ENCODE assay signal across 11 mouse cellular contexts in genomic region chr3:107039306-107039705, GRCm38 (mm10). TPM values are rescaled to one million over a fixed set of nuclear protein-coding genes. Genes with fewer than 3 reads are reported as not detected.
DNase-seq lines count a peak whose midpoint lies in the region; ATAC-seq and TF ChIP-seq lines count a peak whose summit lies in the region.
"Had no signal": no experiment of that assay in that cellular context is flagged by ENCODE, and none has a peak within 500 bp of the region (broad histone marks: within the 10 kb centered on the region; RNA-seq: fewer than 3 reads in every experiment).

No protein-coding gene starts in this region.

- peak overlapping the region; percentile 26 for H3K4me2 ChIP-seq in lung, embryonic 14.5 days
- H3K4me2 ChIP-seq in midbrain, embryonic 14.5 days (ENCODE audit: low read length): peak overlapping the region; percentile 77
- no peak overlapping the region for H3K4me2 ChIP-seq in kidney, embryonic 14.5 days (replicated peaks; ENCODE audit: low read depth, low read length)
- H3K4me2 ChIP-seq in intestine, embryonic 15.5 days (replicated peaks): no peak overlapping the region
- H3K4me2 ChIP-seq: embryonic facial prominence, embryonic 13.5 days had no signal

- no peaks in the 10 kb centered on the region for H3K9me3 ChIP-seq in lung, embryonic 14.5 days (ENCODE audit: low read depth, low read length)
- no peaks in the 10 kb centered on the region for H3K9me3 ChIP-seq in hindbrain, embryonic 10.5 days
- H3K9me3 ChIP-seq in midbrain, embryonic 14.5 days (ENCODE audit: control insufficient read depth, low read length): no peaks in the 10 kb centered on the region
- no peaks in the 10 kb centered on the region for H3K9me3 ChIP-seq in kidney, embryonic 14.5 days (ENCODE audit: control insufficient read depth, low read length)
- H3K9me3 ChIP-seq in intestine, embryonic 15.5 days: no peaks in the 10 kb centered on the region
- H3K9me3 ChIP-seq: embryonic facial prominence, embryonic 13.5 days had no signal

- no peak for ATAC-seq in lung, embryonic 14.5 days (ENCODE audit: insufficient read depth)
- ATAC-seq in midbrain, embryonic 14.5 days (ENCODE audit: low FRiP score, low TSS enrichment): no peak
- no peak for ATAC-seq in kidney, embryonic 14.5 days (ENCODE audit: low FRiP score, low TSS enrichment)
- ATAC-seq in intestine, embryonic 15.5 days: no peak

- peaks cover 8% of the 10 kb centered on the region; the same call in 1 of the 2 replicates for H3K27me3 ChIP-seq in lung, embryonic 14.5 days (ENCODE audit: insufficient read depth, low read length)
- H3K27me3 ChIP-seq in hindbrain, embryonic 10.5 days (ENCODE audit: insufficient read depth, poor library complexity, severe bottlenecking): peaks cover 13% of the 10 kb centered on the region
- no peaks in the 10 kb centered on the region for H3K27me3 ChIP-seq in midbrain, embryonic 14.5 days (ENCODE audit: control insufficient read depth, insufficient read depth, low read length)
- H3K27me3 ChIP-seq in kidney, embryonic 14.5 days (ENCODE audit: control insufficient read depth, insufficient read depth, low read length): peaks cover 5% of the 10 kb centered on the region
- peaks cover 7% of the 10 kb centered on the region; the same call in 1 of the 2 replicates for H3K27me3 ChIP-seq in intestine, embryonic 15.5 days (replicated peaks)

- no peak for TF ChIP-seq CTCF in lung, embryonic 14.5 days (IDR thresholded peaks at IDR 0.05; ENCODE audit: low read depth)

- H3K4me1 ChIP-seq in lung, embryonic 14.5 days (ENCODE audit: insufficient read depth): peaks cover 3% of the 10 kb centered on the region; the same call in 1 of the 2 replicates
- peaks cover 63% of the 10 kb centered on the region for H3K4me1 ChIP-seq in hindbrain, embryonic 10.5 days (replicated peaks)
- H3K4me1 ChIP-seq in midbrain, embryonic 14.5 days (ENCODE audit: control insufficient read depth, insufficient read depth, low read length): peaks cover 31% of the 10 kb centered on the region
- H3K4me1 ChIP-seq in kidney, embryonic 14.5 days (ENCODE audit: control insufficient read depth, insufficient read depth, low read length): no peaks in the 10 kb centered on the region
- H3K4me1 ChIP-seq in intestine, embryonic 15.5 days (replicated peaks): no peaks in the 10 kb centered on the region

- no peak overlapping the region for H3K9ac ChIP-seq in lung, embryonic 14.5 days
- H3K9ac ChIP-seq in midbrain, embryonic 14.5 days (replicated peaks; ENCODE audit: low read length): peak overlapping the region; percentile 38
- H3K9ac ChIP-seq in kidney, embryonic 14.5 days (ENCODE audit: low read depth, low read length): no peak overlapping the region
- no peak overlapping the region for H3K9ac ChIP-seq in intestine, embryonic 15.5 days
- H3K9ac ChIP-seq: embryonic facial prominence, embryonic 13.5 days had no signal

- DNase-seq in lung, embryonic 14.5 days: no peak
- DNase-seq in lung, postnatal 4 days: no peak
- no peak for DNase-seq in hindbrain, embryonic 10.5 days (ENCODE audit: low spot score)
- no peak for DNase-seq in midbrain, embryonic 14.5 days
- DNase-seq in thymus, postnatal 4 days: peak; percentile 33
- DNase-seq in cerebellum, adult 9-10 months: no peak
- DNase-seq: cerebellum, adult 11-12 months; gastrocnemius, postnatal 25 days had no signal

- no peaks in the 10 kb centered on the region for H3K36me3 ChIP-seq in lung, embryonic 14.5 days (ENCODE audit: insufficient read depth)
- H3K36me3 ChIP-seq in hindbrain, embryonic 10.5 days: peaks cover 4% of the 10 kb centered on the region; the same call in 1 of the 2 replicates
- 0 out of 2 replicates have a peak, but pooled peaks cover 3% of the 10 kb centered on the region for H3K36me3 ChIP-seq in midbrain, embryonic 14.5 days (ENCODE audit: control insufficient read depth, insufficient read depth, low read length)
- no peaks in the 10 kb centered on the region for H3K36me3 ChIP-seq in kidney, embryonic 14.5 days (ENCODE audit: control insufficient read depth, insufficient read depth, low read length)
- no peaks in the 10 kb centered on the region for H3K36me3 ChIP-seq in intestine, embryonic 15.5 days
- H3K36me3 ChIP-seq: embryonic facial prominence, embryonic 13.5 days had no signal

- H3K4me3 ChIP-seq in lung, embryonic 14.5 days (ENCODE audit: low read depth, low read length): no peak overlapping the region
- H3K4me3 ChIP-seq in hindbrain, embryonic 10.5 days: peak overlapping the region; percentile 18; the same call in 1 of the 2 replicates
- peak overlapping the region; percentile 83 for H3K4me3 ChIP-seq in midbrain, embryonic 14.5 days (replicated peaks; ENCODE audit: low read depth, low read length)
- no peak overlapping the region for H3K4me3 ChIP-seq in kidney, embryonic 14.5 days (ENCODE audit: low read length)
- H3K4me3 ChIP-seq in intestine, embryonic 15.5 days (replicated peaks): no peak overlapping the region
- H3K4me3 ChIP-seq: embryonic facial prominence, embryonic 13.5 days had no signal

- H3K27ac ChIP-seq in lung, embryonic 14.5 days (ENCODE audit: low read depth): no peak overlapping the region
- no peak overlapping the region for H3K27ac ChIP-seq in hindbrain, embryonic 10.5 days
- H3K27ac ChIP-seq in midbrain, embryonic 14.5 days (replicated peaks; ENCODE audit: low read depth, low read length): peak overlapping the region; percentile 37; the same call in 1 of the 2 replicates
- no peak overlapping the region for H3K27ac ChIP-seq in kidney, embryonic 14.5 days (ENCODE audit: low read depth, low read length)
- no peak overlapping the region for H3K27ac ChIP-seq in intestine, embryonic 15.5 days
- H3K27ac ChIP-seq: embryonic facial prominence, embryonic 13.5 days had no signal

RNA-seq across cellular contexts. Expression of gene Kcna3, which starts 3.3 kb away (rescaled TPM):
- polyA plus RNA-seq in lung, embryonic 14.5 days (2014; fragmentation: Nextera tagmentation; extraction: Ambion mirVana): 2.9 and 4.5 TPM in 2 replicates
- 3.1 and 3.5 TPM in 2 replicates for polyA plus RNA-seq in hindbrain, embryonic 10.5 days (2016; fragmentation: Nextera tagmentation; extraction: Ambion mirVana)
- 13.1 and 16.0 TPM in 2 replicates for polyA plus RNA-seq in midbrain, embryonic 14.5 days (2014; fragmentation: Nextera tagmentation; extraction: Ambion mirVana)
- 0.91 and 1.6 TPM in 2 replicates for polyA plus RNA-seq in kidney, embryonic 14.5 days (2014; fragmentation: Nextera tagmentation; extraction: Ambion mirVana)
- polyA plus RNA-seq in intestine, embryonic 15.5 days (2015; fragmentation: Nextera tagmentation; extraction: Ambion mirVana): 0.96 and 1.2 TPM in 2 replicates

Comparison
In these comparisons a context has a peak if more than half of its experiments do, and no peak if none do; other contexts are left out.
1. H3K4me2 ChIP-seq: peak in lung, embryonic 14.5 days (single experiment) and midbrain, embryonic 14.5 days (single experiment); none in kidney, embryonic 14.5 days (single experiment) and intestine, embryonic 15.5 days (single experiment).
2. H3K4me3 ChIP-seq: peak in hindbrain, embryonic 10.5 days (single experiment) and midbrain, embryonic 14.5 days (single experiment); none in lung, embryonic 14.5 days (single experiment), kidney, embryonic 14.5 days (single experiment) and intestine, embryonic 15.5 days (single experiment).